Mouse (Mus musculus) embryonic facial prominence, embryonic 13.5 days (tissue): ENCODE results near the gene Sync. TPM values are rescaled to one million over a fixed set of nuclear protein-coding genes. Genes with fewer than 3 reads are reported as not detected.

Experiments
- ATAC-seq: fragments of 200-750 bp; cut with Nextera tagmentation; 2 replicates; pipeline ENCODE4 v1.8.0; 2017; ENCODE audit warnings: low read depth; ENCODE audit not compliant: insufficient number of reproducible peaks, insufficient read depth, low FRiP score, low TSS enrichment
- H3K27ac ChIP-seq: fragments of 300-500 bp; sonication (generic); 2 replicates; pipeline ENCODE4 v1.5.1; 2015; ENCODE audit warnings: moderate library complexity, mild to moderate bottlenecking, inconsistent platforms
- H3K27me3 ChIP-seq: fragments of 300-500 bp; sonication (generic); 2 replicates; pipeline ENCODE4 v1.6.1; 2015; ENCODE audit warnings: mild to moderate bottlenecking, inconsistent platforms
- H3K36me3 ChIP-seq: fragments of 300-500 bp; sonication (generic); 2 replicates; pipeline ENCODE4 v1.6.1; 2015; ENCODE audit warnings: mild to moderate bottlenecking, inconsistent platforms
- H3K4me1 ChIP-seq: fragments of 300-500 bp; sonication (generic); 2 replicates; pipeline ENCODE4 v1.6.1; 2015; ENCODE audit warnings: inconsistent platforms
- H3K4me2 ChIP-seq: fragments of 300-500 bp; sonication (generic); 2 replicates; pipeline ENCODE4 v1.6.1; 2015; ENCODE audit warnings: moderate library complexity, mild to moderate bottlenecking, inconsistent platforms
- H3K4me3 ChIP-seq: fragments of 300-500 bp; sonication (generic); 2 replicates; pipeline ENCODE4 v1.5.1; 2015; ENCODE audit warnings: mild to moderate bottlenecking, inconsistent platforms
- H3K9ac ChIP-seq: fragments of 300-500 bp; sonication (generic); 2 replicates; pipeline ENCODE4 v1.6.1; 2015; ENCODE audit warnings: mild to moderate bottlenecking, inconsistent platforms
- H3K9me3 ChIP-seq: fragments of 300-500 bp; sonication (generic); 2 replicates; pipeline ENCODE4 v1.6.1; 2016; ENCODE audit warnings: inconsistent platforms
- WGBS: fragments of 180-500 bp; shearing (Covaris S2); methylation state at CpG from one replicate; pipeline ENCODE4 v1.1.7; 2015; ENCODE audit warnings: mixed read lengths; 5-methylcytosine and 5-hydroxymethylcytosine counted together
- polyA plus RNA-seq: library from polyadenylated mRNA; unstranded; fragments of >200 nt; fragmentation: Nextera tagmentation; extraction: Ambion mirVana; gene quantifications from 2 replicates; pipeline ENCODE4 v1.2.1, GENCODE M21; 2015

The Sync gene
- polyA plus RNA-seq, 1 experiment from 2014 or later: 0.96 TPM

GRCm38 (mm10) chr4:129263225-129264021, 24.0 kb upstream of the Sync start:
- no peak for ATAC-seq
- Histone ChIP-seq H3K9ac (0 out of 2 replicates have a peak overlapping the region, but pooled peaks have one; percentile 41), H3K27ac (peak overlapping the region; percentile 13; the same call in 1 of the 2 replicates), H3K27me3 (no peaks in the 10 kb centered on the region), H3K4me2 (peak overlapping the region; percentile 28), H3K4me1 (peaks cover 17% of the 10 kb centered on the region), H3K9me3 (no peaks in the 10 kb centered on the region), H3K36me3 (no peaks in the 10 kb centered on the region), H3K4me3 (no peak overlapping the region)
- WGBS: 31% methylated on average over 19 of the region's 19 CpGs

GRCm38 (mm10) chr4:129266191-129266590, 21.2 kb upstream of the Sync start:
- no peak overlapping the region for H3K4me2 ChIP-seq
- no peaks in the 10 kb centered on the region for H3K27me3 ChIP-seq
- no peak for ATAC-seq
- 0 out of 2 replicates have a peak overlapping the region, but pooled peaks have one; percentile 36 for H3K9ac ChIP-seq
- no peaks in the 10 kb centered on the region for H3K9me3 ChIP-seq
- H3K4me3 ChIP-seq: no peak overlapping the region
- WGBS: 86% methylated on average over 4 of the region's 4 CpGs
- no peak overlapping the region for H3K27ac ChIP-seq
- H3K36me3 ChIP-seq: no peaks in the 10 kb centered on the region
- peaks cover 12% of the 10 kb centered on the region for H3K4me1 ChIP-seq

- no peak for ATAC-seq
- no peaks in the 10 kb centered on the region for H3K27me3 ChIP-seq
- H3K27ac ChIP-seq: no peak overlapping the region
- peaks cover 11% of the 10 kb centered on the region for H3K4me1 ChIP-seq
- no peak overlapping the region for H3K4me3 ChIP-seq
- H3K9ac ChIP-seq: no peak overlapping the region
- WGBS: 73% methylated on average over 5 of the region's 5 CpGs
- H3K36me3 ChIP-seq: no peaks in the 10 kb centered on the region
- H3K4me2 ChIP-seq: no peak overlapping the region
- no peaks in the 10 kb centered on the region for H3K9me3 ChIP-seq
Measured at GRCm38 (mm10) chr4:129266821-129267220, 20.6 kb upstream of the Sync start.

- H3K9me3 ChIP-seq: no peaks in the 10 kb centered on the region
- H3K27ac ChIP-seq: no peak overlapping the region
- no peak for ATAC-seq
- H3K4me1 ChIP-seq: peaks cover 15% of the 10 kb centered on the region
- no peaks in the 10 kb centered on the region for H3K27me3 ChIP-seq
- WGBS: 30% methylated on average over 1 of the region's 1 CpGs
- no peak overlapping the region for H3K4me3 ChIP-seq
- H3K36me3 ChIP-seq: no peaks in the 10 kb centered on the region
- H3K4me2 ChIP-seq: no peak overlapping the region
- no peak overlapping the region for H3K9ac ChIP-seq
Measured at GRCm38 (mm10) chr4:129268698-129269097, 18.7 kb upstream of the Sync start.

GRCm38 (mm10) chr4:129271991-129272755, 15.2 kb upstream of the Sync start:
- Histone ChIP-seq H3K27ac (peak overlapping the region; percentile 36; the same call in 1 of the 2 replicates), H3K27me3 (no peaks in the 10 kb centered on the region), H3K4me2 (peak overlapping the region; percentile 36), H3K4me1 (peaks cover 12% of the 10 kb centered on the region), H3K9ac (0 out of 2 replicates have a peak overlapping the region, but pooled peaks have one; percentile 40), H3K9me3 (no peaks in the 10 kb centered on the region), H3K4me3 (0 out of 2 replicates have a peak overlapping the region, but pooled peaks have one; percentile 4), H3K36me3 (no peaks in the 10 kb centered on the region)
- WGBS: 20% methylated on average over 15 of the region's 15 CpGs
- peak; percentile 62 for ATAC-seq

GRCm38 (mm10) chr4:129272756-129273046, 14.7 kb upstream of the Sync start:
- H3K9ac ChIP-seq: peak overlapping the region; percentile 40
- H3K4me2 ChIP-seq: peak overlapping the region; percentile 36
- no peaks in the 10 kb centered on the region for H3K36me3 ChIP-seq
- H3K27ac ChIP-seq: peak overlapping the region; percentile 36; the same call in 1 of the 2 replicates
- H3K4me3 ChIP-seq: no peak overlapping the region
- no peaks in the 10 kb centered on the region for H3K9me3 ChIP-seq
- peak; percentile 60 for ATAC-seq
- peaks cover 12% of the 10 kb centered on the region for H3K4me1 ChIP-seq
- H3K27me3 ChIP-seq: no peaks in the 10 kb centered on the region
- 35% methylated on average over 5 of the region's 5 CpGs for WGBS

GRCm38 (mm10) chr4:129276453-129276865, 11.0 kb upstream of the Sync start:
- H3K36me3 ChIP-seq: no peaks in the 10 kb centered on the region
- no peak; the same call in 1 of the 2 replicates for ATAC-seq
- H3K27ac ChIP-seq: no peak overlapping the region
- no peaks in the 10 kb centered on the region for H3K27me3 ChIP-seq
- H3K4me3 ChIP-seq: no peak overlapping the region
- 2% methylated on average over 18 of the region's 18 CpGs for WGBS
- peak overlapping the region; percentile 12; the same call in 1 of the 2 replicates for H3K4me2 ChIP-seq
- H3K9me3 ChIP-seq: no peaks in the 10 kb centered on the region
- H3K9ac ChIP-seq: no peak overlapping the region; the same call in 1 of the 2 replicates
- H3K4me1 ChIP-seq: peaks cover 12% of the 10 kb centered on the region

- no peaks in the 10 kb centered on the region for H3K36me3 ChIP-seq
- peaks cover 23% of the 10 kb centered on the region for H3K27me3 ChIP-seq
- 70% methylated on average over 5 of the region's 5 CpGs for WGBS
- no peak overlapping the region for H3K4me2 ChIP-seq
- peaks cover 18% of the 10 kb centered on the region for H3K4me1 ChIP-seq
- no peak overlapping the region for H3K27ac ChIP-seq
- no peak overlapping the region for H3K9ac ChIP-seq
- no peaks in the 10 kb centered on the region for H3K9me3 ChIP-seq
- ATAC-seq: no peak
- no peak overlapping the region for H3K4me3 ChIP-seq
Measured at GRCm38 (mm10) chr4:129282786-129283185, 4.6 kb upstream of the Sync start.

- no peak for ATAC-seq
- Histone ChIP-seq H3K27me3 (peaks cover 26% of the 10 kb centered on the region), H3K4me1 (peaks cover 22% of the 10 kb centered on the region), H3K9me3 (no peaks in the 10 kb centered on the region), H3K27ac (no peak overlapping the region), H3K4me2 (no peak overlapping the region), H3K4me3 (no peak overlapping the region), H3K36me3 (no peaks in the 10 kb centered on the region), H3K9ac (no peak overlapping the region)
- 90% methylated on average over 5 of the region's 5 CpGs for WGBS
Measured at GRCm38 (mm10) chr4:129283226-129283625, 4.2 kb upstream of the Sync start.

- no peak overlapping the region for H3K4me2 ChIP-seq
- no peaks in the 10 kb centered on the region for H3K9me3 ChIP-seq
- H3K4me3 ChIP-seq: no peak overlapping the region
- 61% methylated on average over 2 of the region's 2 CpGs for WGBS
- no peak for ATAC-seq
- H3K36me3 ChIP-seq: no peaks in the 10 kb centered on the region
- H3K27me3 ChIP-seq: peaks cover 29% of the 10 kb centered on the region
- H3K4me1 ChIP-seq: peaks cover 23% of the 10 kb centered on the region
- no peak overlapping the region for H3K9ac ChIP-seq
- no peak overlapping the region for H3K27ac ChIP-seq
Measured at GRCm38 (mm10) chr4:129284685-129285084, 2.7 kb upstream of the Sync start.

GRCm38 (mm10) chr4:129286001-129286682, 1.3 kb upstream of the Sync start:
- Histone ChIP-seq H3K4me2 (peak overlapping the region; percentile 96), H3K9ac (peak overlapping the region; percentile 69), H3K4me1 (peaks cover 23% of the 10 kb centered on the region), H3K4me3 (peak overlapping the region; percentile 52), H3K9me3 (no peaks in the 10 kb centered on the region), H3K27ac (no peak overlapping the region), H3K36me3 (no peaks in the 10 kb centered on the region), H3K27me3 (peaks cover 29% of the 10 kb centered on the region)
- ATAC-seq: no peak
- 59% methylated on average over 5 of the region's 5 CpGs for WGBS
